Mouse (Mus musculus) urinary bladder, adult 18-20 months (tissue): ENCODE data around the gene Myh14.

Experiments used
- DNase-seq, 2 experiments: peaks; one replicate each; pipeline ENCODE4 v3.0.0; 2022; ENCODE audit warnings: low spot score in 2 of 2, mixed read lengths in 2 of 2

Gene Myh14

DNA sequence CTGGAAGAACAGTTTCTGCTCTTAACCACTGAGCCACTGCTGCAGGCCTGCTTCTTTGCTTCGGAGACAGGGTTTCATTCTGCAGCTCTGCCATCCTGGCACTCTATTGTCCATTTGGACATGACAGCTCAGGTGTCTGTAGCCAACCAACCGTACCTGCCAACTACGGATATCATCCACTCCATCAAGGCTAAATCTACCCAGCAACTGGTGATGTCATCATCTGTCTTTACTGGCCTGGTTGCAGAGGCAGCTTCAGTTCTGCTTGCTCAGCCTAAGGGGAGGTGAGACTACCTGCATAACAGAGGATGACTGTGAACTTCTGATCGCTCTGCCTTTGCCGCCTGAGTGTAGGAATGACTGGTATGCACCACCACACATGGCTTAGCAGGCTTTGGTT lies 1.6 kb upstream of the Myh14 start:
- DNase-seq: no peak

DNA sequence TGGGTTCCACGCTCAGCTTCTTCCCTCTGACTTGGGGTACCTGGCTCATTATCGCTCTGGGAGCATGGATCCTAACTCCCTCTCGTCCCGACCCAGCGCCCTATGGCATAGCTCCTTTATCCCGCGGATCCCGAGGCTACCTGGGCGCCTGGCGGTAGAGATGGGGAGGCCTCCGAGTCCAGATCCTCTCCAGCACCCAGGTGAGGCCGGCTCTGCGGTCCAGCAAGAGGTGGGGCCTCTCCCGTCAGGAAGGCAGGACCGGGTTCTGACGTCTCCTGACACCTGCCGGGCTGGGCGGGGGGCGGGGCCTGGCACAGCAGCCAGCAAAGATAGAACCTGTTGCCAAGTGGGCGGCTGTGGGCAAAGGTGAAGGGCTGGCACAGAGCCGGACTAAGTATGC lies 1.5 kb downstream of the Myh14 start:
- peak; percentile 48 to 65 for DNase-seq

DNA sequence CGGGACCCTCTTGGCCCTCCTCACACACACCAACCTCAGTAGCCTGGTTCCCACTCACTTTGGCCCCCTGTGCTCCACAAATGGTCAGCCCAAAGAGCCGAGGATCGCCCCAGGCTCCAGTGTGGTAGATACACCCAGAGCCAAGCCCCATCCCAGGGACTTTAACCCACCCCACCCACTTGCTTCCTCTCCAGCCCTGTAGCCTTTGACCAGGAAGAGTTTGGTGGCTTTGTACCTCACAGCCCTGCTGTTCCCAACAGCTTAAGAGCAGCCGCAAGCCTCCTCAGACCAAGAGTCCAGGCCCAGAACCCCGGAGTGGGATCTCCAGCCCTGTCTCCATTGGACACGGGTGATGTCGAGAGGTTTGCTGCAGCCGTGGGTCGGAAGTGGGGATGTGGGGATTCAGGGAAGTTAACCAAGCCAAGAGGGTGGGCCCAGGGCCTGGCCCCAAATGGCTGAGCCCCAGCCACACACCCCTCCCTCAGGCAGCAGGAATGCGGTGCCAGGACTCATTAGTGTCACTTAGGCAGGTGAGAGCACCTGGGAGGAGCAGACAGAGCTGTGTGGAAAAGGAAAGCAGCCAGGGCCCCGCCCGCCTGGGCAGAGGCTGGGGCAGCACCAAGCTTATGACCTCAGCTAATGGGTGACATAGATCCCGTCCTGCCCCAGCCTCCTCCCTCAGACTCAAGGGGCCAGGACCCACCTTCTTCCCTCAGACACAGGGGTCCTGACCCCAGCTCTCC lies 2.5 kb downstream of the Myh14 start:
- DNase-seq: no peak

DNA sequence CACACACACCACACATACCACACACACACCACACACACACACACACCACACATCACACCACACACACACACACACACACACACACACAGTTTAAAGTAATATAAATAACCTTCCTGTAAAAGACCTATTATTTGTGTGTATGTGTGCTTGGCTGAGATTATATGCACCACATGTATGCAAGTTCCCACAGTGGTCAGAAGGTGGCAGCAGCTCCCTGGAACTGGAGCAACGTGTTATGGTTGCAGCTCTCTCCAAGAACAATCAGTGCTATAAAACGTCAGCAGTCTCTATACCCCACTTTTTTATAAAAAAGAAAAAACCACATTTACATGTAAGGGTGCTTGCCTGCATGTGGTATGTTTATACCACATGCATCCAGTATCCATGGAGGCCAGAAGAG lies 4.2 kb downstream of the Myh14 start:
- no peak for DNase-seq

DNA sequence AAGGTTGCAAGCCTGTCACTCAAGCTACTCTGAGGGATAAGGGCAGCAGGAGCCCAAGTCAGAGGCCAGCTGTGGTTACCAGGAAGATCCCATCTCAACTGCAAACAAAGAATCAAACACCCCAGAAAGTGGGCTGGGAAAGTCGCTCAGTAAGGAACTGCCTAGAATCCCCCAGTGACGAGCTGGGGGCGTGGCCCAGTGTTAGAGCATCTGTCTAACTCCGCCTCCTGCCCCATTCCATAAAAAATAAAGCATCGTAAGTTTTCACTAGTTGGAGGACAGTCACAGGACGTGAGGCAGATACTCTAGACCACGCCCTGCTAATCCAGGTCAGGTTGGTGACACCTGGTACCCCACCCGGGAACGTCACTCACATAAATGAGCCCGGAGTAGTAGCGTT lies 5.9 kb downstream of the Myh14 start:
- DNase-seq: no peak

DNA sequence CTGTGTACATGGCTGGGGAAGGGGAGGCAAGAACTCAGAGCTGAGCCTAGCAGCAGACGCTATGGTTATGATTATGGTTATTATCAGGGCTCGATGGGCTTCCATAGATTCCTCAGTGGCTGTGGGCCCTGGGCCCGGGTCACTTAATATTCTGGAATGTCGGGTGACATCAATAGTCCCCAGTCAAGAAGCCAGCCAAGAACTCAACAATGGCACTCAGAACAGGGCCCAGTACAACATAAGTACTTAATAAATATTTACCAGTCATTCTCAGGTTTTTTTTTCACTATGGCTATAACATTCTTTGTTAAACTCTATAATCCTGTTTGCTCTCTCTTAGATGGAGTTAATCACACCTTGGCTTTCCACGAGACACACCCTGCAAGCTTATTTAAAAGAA lies 7.1 kb downstream of the Myh14 start:
- no peak for DNase-seq

DNA sequence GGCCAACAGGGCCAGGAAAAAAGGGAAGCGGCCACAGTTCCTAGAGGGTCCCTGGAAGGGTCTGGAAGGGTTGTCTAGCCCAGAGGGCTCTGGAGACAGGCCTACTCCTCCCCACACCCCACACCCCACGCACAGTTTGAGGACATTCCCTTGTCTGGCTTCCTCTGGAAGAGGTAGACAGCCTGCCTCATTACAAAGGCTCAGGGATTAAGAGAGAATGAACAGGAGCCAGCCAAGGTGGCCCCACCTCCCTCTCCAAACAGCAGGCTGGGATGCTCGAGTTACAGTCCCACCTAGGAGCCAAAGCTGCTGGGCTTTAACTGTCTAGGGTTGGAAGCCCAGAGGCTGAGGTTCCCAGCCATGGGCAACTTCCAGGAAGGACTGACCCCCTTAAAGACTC lies 8.1 kb downstream of the Myh14 start:
- DNase-seq: no peak

DNA sequence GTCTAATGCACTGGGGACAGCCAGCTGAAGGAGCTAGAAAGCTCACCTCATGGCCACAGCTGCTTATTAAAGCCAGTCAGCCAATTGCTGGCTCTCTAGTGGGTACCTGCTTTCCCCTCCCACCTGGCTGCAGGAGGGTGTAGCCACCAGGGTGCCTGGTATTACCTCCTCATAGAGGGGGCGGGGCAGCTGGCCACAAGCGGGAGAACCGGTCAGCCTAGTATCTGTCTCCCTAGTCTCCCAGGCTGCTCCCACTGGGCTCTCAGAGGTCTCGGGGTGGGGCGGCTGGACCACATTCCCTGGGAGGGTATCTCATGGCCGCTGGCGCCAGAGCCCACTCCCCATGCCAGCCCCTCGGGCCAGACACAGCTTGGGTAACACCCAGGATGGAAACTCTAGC lies 8.5 kb downstream of the Myh14 start:
- peak; percentile 81 for DNase-seq

DNA sequence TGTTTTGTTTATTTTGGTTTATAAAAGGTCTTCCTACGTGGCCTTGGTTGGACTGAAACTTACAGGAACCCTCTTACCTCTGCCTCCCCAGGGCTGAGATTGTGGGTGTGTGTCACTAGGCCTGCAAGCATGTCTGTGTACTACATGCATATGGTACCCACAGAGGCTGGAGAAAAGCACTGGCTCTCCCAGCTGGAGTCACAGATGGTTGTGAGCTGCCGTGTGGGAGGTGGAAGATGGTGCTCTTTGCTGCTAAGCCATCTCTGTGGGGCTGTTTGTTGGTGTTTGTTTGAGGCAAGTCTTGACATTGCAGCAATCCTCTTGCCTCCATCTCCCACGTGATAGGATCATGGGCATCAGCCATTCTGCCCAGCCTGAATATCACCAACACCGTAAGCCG lies 9.4 kb downstream of the Myh14 start:
- no peak for DNase-seq

DNA sequence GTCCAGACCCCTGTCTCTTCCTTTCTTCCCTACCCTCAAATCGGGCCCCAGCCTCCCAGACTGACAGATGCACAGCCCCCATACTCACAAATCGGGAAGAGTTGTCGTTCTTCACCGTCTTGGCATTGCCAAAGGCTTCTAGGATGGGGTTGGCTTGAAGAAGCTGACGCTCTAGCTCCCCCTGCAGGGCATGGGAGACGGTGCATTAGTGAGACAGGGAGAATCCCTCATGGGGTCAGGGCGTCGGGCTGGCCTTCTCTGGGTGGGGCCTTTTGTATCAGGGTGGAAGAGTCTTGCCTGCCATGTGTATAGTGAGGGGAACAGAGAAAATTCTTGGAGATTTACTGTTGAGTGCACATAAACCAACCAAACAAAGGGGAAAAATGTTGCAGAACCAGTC lies 15.1 kb downstream of the Myh14 start:
- peak; percentile 41 to 58 for DNase-seq

DNA sequence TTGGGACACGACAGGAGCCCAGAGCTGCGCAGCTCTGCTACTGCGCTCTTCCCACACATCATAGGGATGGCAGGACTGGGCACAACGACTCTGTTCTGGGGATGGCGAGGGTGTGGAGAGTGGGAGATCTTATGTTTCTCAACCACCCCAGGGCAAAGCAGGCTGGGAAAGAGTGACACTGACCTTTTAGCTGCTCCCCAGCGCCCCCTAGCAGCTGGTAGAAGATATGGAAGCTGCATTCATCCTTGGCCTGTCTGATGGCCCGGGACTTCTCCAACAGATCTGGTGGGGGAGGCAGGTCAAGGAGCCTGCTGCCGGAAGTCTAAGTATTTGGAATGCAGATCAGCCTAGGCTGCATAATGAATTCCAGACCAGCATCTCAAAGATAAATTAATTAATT lies 16.9 kb downstream of the Myh14 start:
- no peak for DNase-seq

DNA sequence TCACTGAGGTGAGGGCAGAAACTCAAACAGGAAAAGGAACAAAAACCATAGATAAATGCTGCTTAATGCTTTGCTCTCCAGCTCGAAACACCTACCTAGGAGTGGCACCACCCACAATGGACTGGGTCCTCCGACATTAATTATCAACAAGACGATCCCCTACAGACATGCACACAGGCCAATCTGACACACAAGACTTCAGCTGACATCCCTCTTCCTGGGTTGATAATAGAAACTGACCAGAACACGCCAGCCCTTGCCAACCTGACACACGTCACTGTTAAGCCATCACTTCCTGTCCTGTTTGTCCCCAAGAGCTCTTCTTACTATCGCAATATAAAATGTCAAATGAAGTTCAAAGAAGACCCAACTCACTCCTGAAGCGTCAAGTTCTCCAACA lies 19.2 kb downstream of the Myh14 start:
- no peak for DNase-seq

DNA sequence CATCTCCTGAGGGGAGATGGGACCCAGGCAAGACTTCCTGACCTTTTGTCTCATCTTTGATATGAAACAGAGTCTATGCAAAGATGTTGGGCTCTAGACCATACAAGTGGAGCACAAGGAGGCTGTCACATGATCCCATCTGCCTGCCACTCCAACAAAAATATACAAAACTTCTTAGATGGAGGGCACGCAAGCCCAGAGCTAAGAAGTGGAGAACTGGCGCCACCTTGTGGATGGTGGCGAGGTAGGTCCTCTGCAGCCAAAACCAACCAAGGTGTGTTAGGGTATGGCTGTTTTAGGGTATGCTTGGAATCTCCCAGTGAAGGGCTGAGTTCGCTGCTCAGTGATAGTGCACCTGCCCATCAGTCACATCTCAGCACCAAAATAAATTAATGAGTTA lies 20.7 kb downstream of the Myh14 start:
- DNase-seq: no peak

DNA sequence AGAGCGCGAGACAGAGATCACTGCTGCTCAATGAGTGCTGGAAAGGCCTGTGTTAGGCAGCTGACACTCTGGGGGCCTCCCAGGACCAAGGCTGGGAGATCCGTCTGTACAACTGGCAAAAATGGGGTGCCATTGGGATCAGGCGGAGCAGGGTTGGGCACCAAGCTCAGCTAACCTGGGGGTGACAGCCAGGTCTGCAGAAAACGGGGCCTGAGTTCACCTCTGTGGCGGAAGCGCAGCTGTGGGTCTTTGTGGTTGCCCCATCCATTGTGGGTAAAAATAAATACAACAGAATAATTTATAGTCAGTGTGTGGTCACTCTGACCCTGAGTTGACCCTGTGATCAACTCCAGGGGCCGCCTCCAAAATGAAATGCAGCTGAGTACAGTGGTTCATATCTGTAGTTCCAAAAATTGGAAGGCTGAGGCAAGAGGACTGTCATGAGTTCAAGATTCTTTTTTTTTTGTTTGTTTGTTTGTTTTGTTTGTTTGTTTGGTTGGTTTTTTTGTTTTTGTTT lies 21.5 kb downstream of the Myh14 start:
- DNase-seq: no peak

DNA sequence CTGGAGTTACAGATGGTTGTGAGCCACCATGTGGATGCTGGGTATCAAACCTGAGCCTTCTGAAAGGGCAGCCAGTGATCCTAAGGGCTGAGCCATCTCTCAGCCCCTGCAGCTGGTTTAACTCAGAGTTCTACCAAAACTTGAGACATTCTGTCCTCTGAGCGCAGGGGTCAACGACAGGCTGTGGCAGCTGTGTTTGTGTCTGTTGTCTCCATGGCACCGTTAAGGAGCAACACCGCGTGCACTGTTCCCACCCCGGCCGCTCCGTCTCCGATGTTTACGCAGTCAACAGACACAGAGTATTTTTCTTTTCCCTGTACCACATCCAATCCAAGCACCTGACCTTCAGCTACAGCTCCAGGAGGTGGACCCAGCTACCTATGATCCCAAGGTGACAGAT lies 22.9 kb downstream of the Myh14 start:
- DNase-seq: no peak

DNA sequence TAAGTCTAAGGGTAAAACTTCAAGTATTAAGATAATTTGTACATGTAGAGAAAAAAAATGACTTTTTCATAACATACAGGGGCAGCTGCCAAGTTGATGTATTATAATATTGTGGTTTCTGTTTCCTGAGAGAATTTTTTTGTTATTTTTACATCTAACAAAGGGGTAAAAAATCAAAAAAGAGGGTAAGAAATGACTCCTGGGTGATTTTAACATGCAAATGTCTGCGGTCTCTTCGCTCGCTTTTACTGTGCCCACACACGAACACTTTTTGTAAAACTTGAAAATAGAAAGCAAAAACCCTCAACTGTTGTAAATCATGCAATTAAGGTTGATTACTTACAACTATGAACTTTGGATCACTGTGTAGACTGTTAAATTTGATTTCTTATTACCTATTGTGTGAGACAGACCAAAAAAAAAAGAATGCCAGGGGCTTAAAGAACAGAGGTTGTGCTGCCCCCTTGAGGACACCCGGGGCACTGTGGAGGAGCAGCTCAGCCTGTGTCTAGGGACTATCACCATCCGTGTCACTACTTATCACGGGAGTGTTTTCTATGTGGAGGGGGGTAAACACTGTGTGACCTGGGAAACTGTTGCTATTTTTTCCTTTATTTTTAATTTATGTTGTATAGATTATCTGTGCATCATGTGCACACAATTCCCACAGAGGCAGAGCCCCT lies 23.5 kb downstream of the Myh14 start:
- no peak for DNase-seq

DNA sequence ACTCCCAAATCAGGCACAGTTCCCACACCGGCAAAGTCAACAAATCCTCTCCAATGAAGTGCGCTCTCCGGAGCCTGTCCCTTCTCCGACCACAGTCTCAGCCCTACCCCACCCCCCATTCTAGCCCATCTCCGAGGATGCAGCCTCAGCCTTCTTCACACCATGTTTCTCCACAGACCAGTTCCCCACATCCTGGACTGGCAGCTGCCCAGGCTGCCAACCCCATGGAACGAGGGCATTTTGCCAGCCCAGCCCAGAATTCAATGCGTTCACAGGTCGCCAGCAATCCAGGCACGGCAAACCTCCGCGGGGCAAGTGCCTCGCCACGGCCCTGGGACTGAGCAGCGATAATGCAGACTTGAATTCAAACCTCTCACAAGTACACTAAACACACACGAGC lies 24.7 kb downstream of the Myh14 start:
- DNase-seq: no peak

DNA sequence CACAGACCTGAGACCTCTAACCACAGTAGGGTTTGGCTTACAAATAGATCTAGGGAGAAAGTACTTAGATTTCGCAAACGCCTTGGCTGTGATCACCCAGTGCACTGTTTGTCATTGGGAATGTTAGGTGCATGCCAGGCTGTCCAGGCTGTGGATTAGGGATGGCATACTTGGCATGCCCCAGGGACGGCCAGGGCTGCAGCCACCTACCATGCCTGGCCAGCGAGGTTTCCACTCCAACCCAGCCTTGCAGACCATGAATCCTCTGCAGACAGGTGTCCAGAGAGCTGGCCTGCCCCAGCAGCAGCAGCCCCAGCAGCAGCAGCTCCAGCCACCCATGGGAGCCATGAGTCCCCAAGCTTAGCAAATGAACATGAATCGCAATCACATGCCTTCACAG lies 25.4 kb downstream of the Myh14 start:
- DNase-seq: no peak

DNA sequence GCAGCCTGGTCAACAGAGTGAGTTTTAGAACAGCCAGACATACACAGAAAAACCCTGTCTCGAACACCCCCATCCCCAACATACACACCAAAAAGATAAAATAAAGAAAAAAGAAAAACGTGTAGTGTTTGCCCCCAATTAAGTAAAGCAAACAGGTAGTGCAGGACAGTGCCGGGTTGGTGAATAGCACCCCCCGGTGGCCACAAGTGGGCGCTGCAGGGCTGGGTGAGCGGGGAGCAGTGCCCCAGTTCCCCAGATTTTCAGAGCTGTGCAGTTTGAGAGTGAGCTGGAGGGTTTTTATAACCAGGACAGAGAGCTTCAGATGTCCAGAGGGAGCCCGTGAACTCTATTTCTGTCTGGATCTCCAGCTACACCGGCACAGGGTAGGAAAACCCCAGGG lies 28.8 kb downstream of the Myh14 start:
- DNase-seq: no peak

DNA sequence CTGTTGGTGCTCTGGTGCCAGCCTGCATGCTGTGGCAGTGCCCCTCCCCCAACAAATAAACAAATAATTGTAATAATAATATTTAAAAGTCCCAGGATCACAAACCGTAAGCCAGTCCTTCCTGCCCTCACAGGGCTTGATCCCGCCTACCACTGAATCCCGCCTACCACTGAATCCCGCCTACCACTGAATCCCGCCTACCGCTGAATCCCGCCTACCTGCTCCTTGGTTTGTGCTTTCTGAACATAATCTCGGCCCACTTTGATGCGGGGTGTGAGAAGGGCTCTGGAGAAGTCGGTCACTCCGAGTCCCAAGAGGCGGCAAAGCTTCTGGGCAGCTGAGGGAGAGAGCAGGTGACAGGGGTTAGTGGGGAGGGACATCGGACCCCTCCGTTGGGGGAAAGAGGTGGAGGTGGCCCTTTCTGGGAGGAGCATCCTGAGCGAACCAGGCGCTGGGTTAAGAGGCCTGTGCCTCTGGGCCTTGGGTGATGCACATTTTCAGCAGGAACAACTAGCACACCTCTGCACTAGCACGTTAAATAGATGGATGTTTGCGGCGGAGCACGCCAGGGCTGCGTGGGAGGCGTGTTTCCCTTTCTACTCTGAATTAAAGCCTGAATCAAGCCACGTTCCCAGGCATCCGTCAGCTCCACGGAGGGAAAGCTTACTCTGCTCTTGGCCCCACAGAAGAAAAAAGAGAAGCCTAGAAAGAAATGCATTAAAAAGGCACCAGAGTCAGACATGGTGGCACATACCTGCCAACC lies 29.6 kb downstream of the Myh14 start:
- DNase-seq: no peak

DNA sequence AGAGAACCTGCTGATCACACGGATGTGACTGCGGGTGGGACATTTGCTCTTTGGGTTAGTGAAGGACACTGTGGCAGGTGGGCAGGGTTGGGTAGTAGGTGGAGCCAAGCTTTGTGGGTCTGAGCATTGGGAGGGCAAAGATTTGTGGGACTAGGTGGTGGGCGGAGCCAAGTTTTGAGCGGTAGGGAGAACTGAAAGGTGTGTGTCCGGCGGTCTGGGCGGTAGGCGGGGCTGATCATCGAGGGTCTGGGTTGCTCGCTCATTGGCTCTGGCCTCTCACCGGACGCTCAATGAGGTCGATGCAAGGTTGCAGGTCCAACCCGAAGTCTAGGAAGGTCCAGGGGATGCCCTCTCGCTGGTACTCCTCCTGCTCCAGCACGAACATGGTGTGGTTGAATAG lies 32.0 kb downstream of the Myh14 start:
- no peak for DNase-seq

DNA sequence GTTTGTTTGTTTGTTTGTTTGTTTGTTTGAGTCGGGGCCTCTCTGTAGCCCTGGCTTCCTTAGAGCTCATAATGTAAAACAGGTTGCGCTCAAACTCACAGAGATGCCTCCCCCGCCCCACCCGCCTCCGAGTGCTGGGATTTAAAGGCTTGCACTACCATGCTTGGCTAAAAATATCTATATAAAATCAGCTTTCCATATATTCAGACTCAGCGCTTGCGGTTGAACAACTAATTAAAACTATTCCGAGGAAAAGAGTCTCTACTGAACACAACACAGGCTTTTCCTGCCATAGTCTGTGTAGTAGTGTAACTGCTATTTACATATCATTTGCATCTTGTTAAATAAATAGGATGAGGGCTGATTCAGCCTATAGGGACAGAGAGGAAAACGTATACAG lies 34.0 kb downstream of the Myh14 start:
- DNase-seq: no peak

DNA sequence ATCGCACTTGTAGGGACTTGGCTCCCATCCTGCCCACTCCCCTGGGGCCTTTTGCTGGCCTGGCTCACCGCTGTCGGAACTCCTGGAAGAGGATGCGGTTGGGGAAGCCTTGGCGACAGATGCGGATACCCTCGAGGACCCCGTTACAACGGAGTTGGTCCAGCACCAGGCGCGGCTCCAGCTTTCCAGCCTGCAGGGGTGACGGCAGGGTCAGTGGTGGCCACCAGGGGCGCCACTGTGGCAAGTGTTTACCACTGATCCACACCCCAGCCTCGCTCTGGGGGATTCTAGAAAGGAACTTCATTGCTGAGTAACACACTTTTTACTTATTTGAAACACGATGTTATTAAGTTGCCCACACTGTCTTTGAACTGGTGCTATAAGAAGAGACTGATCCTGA lies 37.2 kb downstream of the Myh14 start:
- no peak for DNase-seq
